Mouse (Mus musculus) MEL (cell line): ENCODE measurements around the gene Znrf4.

Source experiments
- CTCF ChIP-seq, 3 experiments: IDR thresholded peaks in 2 of 3; conservative IDR thresholded peaks in 1 of 3; 2 replicates each; pipeline ENCODE4 v1.5.1; 2011 to 2012; ENCODE audit warnings: low read length in 3 of 3, low read depth in 2 of 3, mild to moderate bottlenecking in 2 of 3, improper control_type of control experiment in 1 of 3, inconsistent platforms in 1 of 3, mixed read lengths in 1 of 3, moderate library complexity in 1 of 3; ENCODE audit not compliant: control insufficient read depth in 1 of 3, insufficient read depth in 1 of 3, poor library complexity in 1 of 3, severe bottlenecking in 1 of 3
- EP300 ChIP-seq, 2 experiments: IDR thresholded peaks; 2 replicates each; pipeline ENCODE4 v1.6.1; 2011; ENCODE audit warnings: improper control_type of control experiment in 2 of 2, low read length in 2 of 2, low read depth in 1 of 2, mild to moderate bottlenecking in 1 of 2
- GABPA ChIP-seq: IDR thresholded peaks from 2 replicates; pipeline ENCODE4 v1.6.1; 2012; ENCODE audit warnings: low read depth, mild to moderate bottlenecking, inconsistent platforms, low read length, improper control_type of control experiment, moderate library complexity
- GATA1 ChIP-seq: IDR thresholded peaks from 2 replicates; pipeline ENCODE4 v1.6.1; 2011; ENCODE audit warnings: low read depth, low read length, improper control_type of control experiment
- POLR2A ChIP-seq, 2 experiments: IDR thresholded peaks; 2 replicates each; pipeline ENCODE4 v1.6.1; 2011 to 2012; ENCODE audit warnings: low read length in 2 of 2, mild to moderate bottlenecking in 2 of 2, control low read depth in 1 of 2, improper control_type of control experiment in 1 of 2, low read depth in 1 of 2, moderate library complexity in 1 of 2; ENCODE audit not compliant: control insufficient read depth in 1 of 2, insufficient read depth in 1 of 2, poor library complexity in 1 of 2
- RAD21 ChIP-seq: IDR thresholded peaks from 2 replicates; pipeline ENCODE4 v1.6.1; 2011; ENCODE audit warnings: mild to moderate bottlenecking, low read depth, low read length, improper control_type of control experiment
- TCF12 ChIP-seq: IDR thresholded peaks from 2 replicates; pipeline ENCODE4 v1.6.1; 2014; ENCODE audit warnings: low read depth, mild to moderate bottlenecking, inconsistent platforms, low read length, improper control_type of control experiment, moderate library complexity
- USF1 ChIP-seq: IDR thresholded peaks from 2 replicates; pipeline ENCODE4 v1.6.1; 2014; ENCODE audit warnings: low read depth, mild to moderate bottlenecking, inconsistent platforms, low read length, improper control_type of control experiment, moderate library complexity
- ZMIZ1 ChIP-seq: IDR thresholded peaks from 2 replicates; pipeline ENCODE4 v1.6.1; 2012; ENCODE audit warnings: low read depth, mild to moderate bottlenecking, inconsistent platforms, low read length, improper control_type of control experiment, moderate library complexity
- ZNF384 ChIP-seq: IDR thresholded peaks from 2 replicates; pipeline ENCODE4 v1.6.1; 2012; ENCODE audit warnings: low read depth, mild to moderate bottlenecking, inconsistent platforms, low read length, improper control_type of control experiment

- TF ChIP-seq CTCF (IDR thresholded peaks at IDR 0.05 in 2 of 3, conservative IDR thresholded peaks at IDR 0.05 in 1 of 3; ENCODE audit: control insufficient read depth in 1 of 3, insufficient read depth in 1 of 3, low read depth in 2 of 3, low read length in 3 of 3, poor library complexity in 1 of 3, severe bottlenecking in 1 of 3) (no peak), GATA1 (no peak), EP300 (IDR thresholded peaks at IDR 0.05; ENCODE audit: low read depth in 1 of 2, low read length in 2 of 2) (no peak), USF1 (no peak), ZNF384 (no peak), POLR2A (IDR thresholded peaks at IDR 0.05; ENCODE audit: control insufficient read depth in 1 of 2, insufficient read depth in 1 of 2, low read depth in 1 of 2, low read length in 2 of 2, poor library complexity in 1 of 2) (no peak), RAD21 (no peak), ZMIZ1 (no peak), TCF12 (no peak), GABPA (no peak)
Observed at GRCm38 (mm10) chr17:56509707-56510472, 2.3 kb downstream of the Znrf4 start.
